Mouse (Mus musculus) limb, embryonic 14.5 days (tissue): ENCODE results near the gene Scn5a. TPM values are rescaled to one million over a fixed set of nuclear protein-coding genes. Genes with fewer than 3 reads are reported as not detected.

Experiments used
- ATAC-seq: fragments of 200-750 bp; cut with Nextera tagmentation; 2 replicates; pipeline ENCODE4 v1.8.0; 2017; ENCODE audit warnings: low read depth, moderate number of reproducible peaks, moderate TSS enrichment; ENCODE audit not compliant: low FRiP score
- DNase-seq: peaks from one replicate; pipeline ENCODE4 v3.0.0-alpha.2; 2015; ENCODE audit warnings: low spot score
- H3K27ac ChIP-seq: fragments of 300-500 bp; sonication (generic); replicated peaks from 2 replicates; pipeline ENCODE4 v1.5.1; 2014; ENCODE audit warnings: low read depth, mild to moderate bottlenecking, low read length, moderate library complexity, mixed read lengths
- H3K27me3 ChIP-seq: fragments of 300-500 bp; sonication (generic); 2 replicates; pipeline ENCODE4 v1.6.1; 2014; ENCODE audit warnings: low read length, mixed read lengths; ENCODE audit not compliant: control insufficient read depth, insufficient read depth
- H3K36me3 ChIP-seq: fragments of 300-500 bp; sonication (generic); 2 replicates; pipeline ENCODE4 v1.6.1; 2014; ENCODE audit warnings: mild to moderate bottlenecking, low read length, moderate library complexity, mixed read lengths; ENCODE audit not compliant: control insufficient read depth, insufficient read depth
- H3K4me1 ChIP-seq: fragments of 300-500 bp; sonication (generic); 2 replicates; pipeline ENCODE4 v1.6.1; 2014; ENCODE audit warnings: antibody characterized with exemption, low read length, mixed read lengths; ENCODE audit not compliant: control insufficient read depth, insufficient read depth
- H3K4me2 ChIP-seq: fragments of 300-500 bp; sonication (generic); replicated peaks from 2 replicates; pipeline ENCODE4 v1.6.1; 2014; ENCODE audit warnings: low read depth, mild to moderate bottlenecking, low read length, moderate library complexity; ENCODE audit not compliant: severe bottlenecking
- H3K4me3 ChIP-seq: fragments of 300-500 bp; sonication (generic); replicated peaks from 2 replicates; pipeline ENCODE4 v1.5.1; 2014; ENCODE audit warnings: low read length
- H3K9ac ChIP-seq: fragments of 300-500 bp; sonication (generic); 2 replicates; pipeline ENCODE4 v1.6.1; 2014; ENCODE audit warnings: mild to moderate bottlenecking, low read depth, low read length, moderate library complexity; ENCODE audit not compliant: severe bottlenecking
- H3K9me3 ChIP-seq: fragments of 300-500 bp; sonication (generic); 2 replicates; pipeline ENCODE4 v1.6.1; 2016; ENCODE audit warnings: low read length; ENCODE audit not compliant: control insufficient read depth
- POLR2A ChIP-seq: fragments of 200-500 bp; IDR thresholded peaks from 2 replicates; pipeline ENCODE4 v1.8.0; 2012; ENCODE audit warnings: inconsistent platforms, mild to moderate bottlenecking, moderate library complexity, borderline replicate concordance; ENCODE audit not compliant: insufficient read depth, insufficient read length; ENCODE audit errors: extremely low read depth
- WGBS: fragments of 180-500 bp; shearing (Covaris S2); extraction: QIAGEN DNeasy Blood & Tissue Kit; methylation state at CpG from one replicate; pipeline ENCODE4 v1.1.7; 2014; 5-methylcytosine and 5-hydroxymethylcytosine counted together
- polyA plus RNA-seq, 2 experiments: library from polyadenylated mRNA; depleted of rRNA in 1 of 2; stranded (reverse) in 1 of 2; unstranded in 1 of 2; fragments of >200 nt; fragmentation: Nextera tagmentation in 1 of 2; extraction: Ambion mirVana in 1 of 2; gene quantifications; 2 replicates each; pipeline versions ENCODE4 v1.2.1 to v1.2.3; 2012 to 2014

Gene Scn5a
- polyA plus RNA-seq, 2 experiments, result 0.10 to 0.35 TPM

DNA sequence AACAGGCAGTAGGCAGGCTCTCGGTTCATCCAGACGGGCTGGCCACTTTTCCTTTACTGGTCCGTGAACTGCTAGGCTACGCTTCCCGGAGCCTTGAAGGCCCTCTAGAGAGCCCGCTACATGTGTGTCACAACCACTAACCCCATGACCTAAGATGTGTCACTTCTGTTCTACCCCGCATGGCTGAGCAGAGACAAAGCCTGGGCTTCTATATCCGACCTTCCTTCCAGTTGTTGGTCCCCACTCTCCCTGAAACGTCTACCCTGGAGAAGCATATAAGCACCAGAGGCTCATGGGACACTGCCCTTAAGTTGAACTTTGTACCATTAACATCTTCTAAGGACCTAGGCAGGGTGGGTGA lies 80.6 kb downstream of the Scn5a start:
- Histone ChIP-seq H3K9ac (no peak overlapping the region), H3K36me3 (no peaks in the 10 kb centered on the region), H3K9me3 (no peaks in the 10 kb centered on the region), H3K27me3 (no peaks in the 10 kb centered on the region), H3K4me1 (peaks cover 4% of the 10 kb centered on the region; the same call in 1 of the 2 replicates), H3K4me2 (no peak overlapping the region), H3K27ac (no peak overlapping the region), H3K4me3 (no peak overlapping the region)
- DNase-seq (no peak), ATAC-seq (no peak)
- no peak for TF ChIP-seq POLR2A
- 83% methylated on average over 9 of the region's 9 CpGs for WGBS

DNA sequence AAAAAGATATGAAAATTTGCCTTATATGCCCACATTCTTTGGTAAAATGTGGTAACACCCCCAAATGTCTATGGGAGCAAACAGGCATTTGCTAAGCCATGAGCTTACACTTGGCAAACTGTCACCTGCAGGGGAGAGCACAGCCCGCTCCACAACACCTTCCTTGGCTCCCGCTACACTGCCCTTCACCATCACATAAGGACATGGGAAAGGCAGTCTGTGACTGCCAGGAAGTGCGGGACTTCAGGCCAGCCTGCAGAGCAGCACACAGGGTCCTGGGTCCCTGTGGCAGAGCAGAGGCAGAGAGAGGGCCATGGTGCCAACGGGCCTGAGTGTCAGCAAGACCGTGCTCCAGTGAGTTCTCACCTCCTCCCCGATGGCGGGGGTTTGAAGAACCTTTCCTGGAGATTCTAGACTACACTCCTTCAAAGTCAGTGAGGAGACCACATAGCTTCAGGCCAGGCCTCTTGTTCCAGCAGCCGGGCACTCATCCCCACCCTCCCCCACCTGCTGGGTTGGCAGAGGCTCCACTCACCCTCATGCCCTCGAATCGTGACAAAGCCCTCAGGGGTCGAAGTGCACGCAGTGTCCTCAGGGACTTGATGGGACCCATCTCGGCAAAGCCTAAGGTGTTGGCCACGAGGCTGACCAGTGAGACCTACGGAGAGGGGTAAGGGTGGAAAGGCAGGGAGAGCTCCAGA lies 81.1 kb downstream of the Scn5a start:
- no peak overlapping the region for H3K9ac ChIP-seq
- no peak overlapping the region for H3K4me2 ChIP-seq
- H3K9me3 ChIP-seq, result no peaks in the 10 kb centered on the region
- no peak overlapping the region for H3K27ac ChIP-seq
- ATAC-seq (no peak), DNase-seq (no peak)
- H3K4me1 ChIP-seq, result peaks cover 4% of the 10 kb centered on the region; the same call in 1 of the 2 replicates
- 89% methylated on average over 15 of the region's 15 CpGs for WGBS
- no peak for TF ChIP-seq POLR2A
- H3K4me3 ChIP-seq, result no peak overlapping the region
- no peaks in the 10 kb centered on the region for H3K36me3 ChIP-seq
- H3K27me3 ChIP-seq, result no peaks in the 10 kb centered on the region

DNA sequence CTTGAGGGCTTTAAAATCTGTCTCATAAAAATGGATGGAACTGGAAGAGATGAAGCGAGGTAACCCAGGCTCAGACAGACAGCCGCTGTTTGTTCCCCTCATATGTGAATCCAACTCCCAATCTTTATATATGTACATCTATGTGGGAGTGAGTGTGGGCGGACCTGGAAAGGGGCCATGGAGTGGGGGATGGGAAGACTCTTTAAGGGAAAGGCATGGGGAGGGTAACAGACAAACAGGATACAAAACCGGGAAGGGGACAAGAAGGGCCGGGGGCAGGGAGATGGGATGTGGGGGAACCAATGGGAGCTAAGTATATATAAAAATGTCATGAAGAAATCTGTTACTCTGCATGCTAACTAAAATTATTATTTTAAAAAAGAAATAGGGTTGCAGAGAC lies 81.9 kb downstream of the Scn5a start:
- no peaks in the 10 kb centered on the region for H3K9me3 ChIP-seq
- ATAC-seq, result no peak
- H3K9ac ChIP-seq, result no peak overlapping the region
- H3K27me3 ChIP-seq, result no peaks in the 10 kb centered on the region
- no peak overlapping the region for H3K4me2 ChIP-seq
- peaks cover 4% of the 10 kb centered on the region; the same call in 1 of the 2 replicates for H3K4me1 ChIP-seq
- no peaks in the 10 kb centered on the region for H3K36me3 ChIP-seq
- DNase-seq, result no peak
- WGBS, result 47% methylated on average over 5 of the region's 5 CpGs
- no peak overlapping the region for H3K27ac ChIP-seq
- no peak for TF ChIP-seq POLR2A
- no peak overlapping the region for H3K4me3 ChIP-seq

DNA sequence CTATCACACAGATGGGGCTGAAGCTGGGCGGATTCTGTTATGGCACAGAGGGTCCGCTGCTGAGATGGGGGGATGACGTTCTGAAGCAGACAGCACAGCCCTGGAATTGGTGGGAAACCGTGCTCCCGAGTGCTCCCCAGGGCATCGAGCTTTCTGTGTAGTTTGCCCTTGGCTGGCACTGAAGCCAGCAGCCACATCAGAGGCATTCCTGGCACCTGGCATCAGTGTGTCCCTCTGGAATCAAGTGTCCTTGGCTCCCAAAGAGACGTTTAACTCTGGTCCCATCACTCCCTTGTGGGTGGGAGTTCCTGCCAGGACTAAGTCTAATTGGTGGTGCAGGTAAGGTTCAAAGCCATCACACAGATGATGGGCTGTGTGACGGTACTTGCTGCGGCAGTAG lies 82.5 kb downstream of the Scn5a start:
- Histone ChIP-seq H3K4me2 (no peak overlapping the region), H3K4me1 (peaks cover 4% of the 10 kb centered on the region; the same call in 1 of the 2 replicates), H3K4me3 (no peak overlapping the region), H3K9me3 (no peaks in the 10 kb centered on the region), H3K27ac (no peak overlapping the region), H3K36me3 (no peaks in the 10 kb centered on the region), H3K9ac (no peak overlapping the region), H3K27me3 (no peaks in the 10 kb centered on the region)
- ATAC-seq (no peak), DNase-seq (no peak)
- 85% methylated on average over 9 of the region's 9 CpGs for WGBS
- no peak for TF ChIP-seq POLR2A

DNA sequence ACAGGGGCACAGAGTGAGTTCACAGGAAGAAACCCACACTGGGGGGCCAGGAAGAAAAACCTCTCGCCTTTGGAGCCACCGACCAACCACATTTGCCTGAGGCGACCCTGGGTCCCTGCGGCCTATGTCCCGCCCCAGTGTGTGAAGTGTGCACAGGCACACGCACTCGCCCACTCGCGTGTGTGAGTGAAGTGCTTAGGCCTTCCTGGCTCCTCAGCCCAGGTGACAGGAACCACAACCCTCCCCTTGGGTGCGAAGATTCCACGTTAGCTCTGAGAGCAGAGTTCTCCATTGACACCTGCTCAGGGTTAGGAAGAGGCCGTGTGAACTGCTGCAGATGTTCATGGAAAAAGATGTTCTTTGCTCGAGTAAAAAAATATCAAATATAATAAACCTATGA lies 93.9 kb downstream of the Scn5a start:
- no peaks in the 10 kb centered on the region for H3K36me3 ChIP-seq
- no peaks in the 10 kb centered on the region for H3K4me1 ChIP-seq
- no peak for TF ChIP-seq POLR2A
- H3K4me2 ChIP-seq, result no peak overlapping the region
- no peak for ATAC-seq
- no peak overlapping the region for H3K4me3 ChIP-seq
- 77% methylated on average over 13 of the region's 13 CpGs for WGBS
- H3K27me3 ChIP-seq, result no peaks in the 10 kb centered on the region
- DNase-seq, result no peak
- no peak overlapping the region for H3K9ac ChIP-seq
- H3K27ac ChIP-seq, result no peak overlapping the region
- no peaks in the 10 kb centered on the region for H3K9me3 ChIP-seq
